Mouse (Mus musculus) MEL-GATA-1-ER (cell line): ENCODE data around the gene 4930415O20Rik.
"Not testable (repeated sequence)": the region's sequence is repeated elsewhere in the genome, so short reads cannot be mapped to it uniquely, and the experiment has no call there.

ENCODE experiments used
- DNase-seq: peaks from one replicate; pipeline ENCODE4 v3.0.0-alpha.2; 2012; ENCODE audit warnings: low read depth; ENCODE audit errors: extremely low read depth

The 4930415O20Rik gene

GRCm38 (mm10) chr15:98568256-98569033 is 2.4 kb upstream of the 4930415O20Rik start:
- DNase-seq: no peak

GRCm38 (mm10) chr15:98569216-98569615 is 1.6 kb upstream of the 4930415O20Rik start:
- no peak for DNase-seq

GRCm38 (mm10) chr15:98569795-98570365 is 924 bp upstream of the 4930415O20Rik start:
- no peak for DNase-seq

- DNase-seq: no peak
Measured at GRCm38 (mm10) chr15:98573293-98573692, 2.5 kb downstream of the 4930415O20Rik start.

GRCm38 (mm10) chr15:98579310-98579709 is 8.5 kb downstream of the 4930415O20Rik start:
- no peak for DNase-seq

- DNase-seq: peak; percentile 90
Measured at GRCm38 (mm10) chr15:98579795-98580464, 9.1 kb downstream of the 4930415O20Rik start.

GRCm38 (mm10) chr15:98582410-98582809 is 11.6 kb downstream of the 4930415O20Rik start:
- DNase-seq: no peak

- no peak for DNase-seq
Measured at GRCm38 (mm10) chr15:98582996-98583395, 12.2 kb downstream of the 4930415O20Rik start.

- no peak for DNase-seq
Measured at GRCm38 (mm10) chr15:98585421-98585820, 14.6 kb downstream of the 4930415O20Rik start.

- not testable (repeated sequence) for DNase-seq
Measured at GRCm38 (mm10) chr15:98586141-98586540, 15.3 kb downstream of the 4930415O20Rik start.

- DNase-seq: no peak
Measured at GRCm38 (mm10) chr15:98587751-98588150, 16.9 kb downstream of the 4930415O20Rik start.

- DNase-seq: no peak
Measured at GRCm38 (mm10) chr15:98589640-98590336, 19.0 kb downstream of the 4930415O20Rik start.

GRCm38 (mm10) chr15:98591396-98591795 is 20.6 kb downstream of the 4930415O20Rik start:
- no peak for DNase-seq

GRCm38 (mm10) chr15:98594193-98594592 is 23.4 kb downstream of the 4930415O20Rik start:
- no peak for DNase-seq

GRCm38 (mm10) chr15:98595049-98595448 is 24.2 kb downstream of the 4930415O20Rik start:
- no peak for DNase-seq

GRCm38 (mm10) chr15:98596609-98597008 is 25.8 kb downstream of the 4930415O20Rik start:
- DNase-seq: no peak

- no peak for DNase-seq
Measured at GRCm38 (mm10) chr15:98600036-98600709, 29.4 kb downstream of the 4930415O20Rik start.

GRCm38 (mm10) chr15:98601832-98602190 is 31.0 kb downstream of the 4930415O20Rik start:
- no peak for DNase-seq

GRCm38 (mm10) chr15:98602191-98602881 is 31.5 kb downstream of the 4930415O20Rik start:
- DNase-seq: peak; percentile 77

- DNase-seq: peak; percentile 72
Measured at GRCm38 (mm10) chr15:98602921-98603458, 32.2 kb downstream of the 4930415O20Rik start.
